Mouse (Mus musculus) left cerebral cortex, adult 2 months (tissue): ENCODE measurements around the gene Med13l. TPM values are rescaled to one million over a fixed set of nuclear protein-coding genes. Genes with fewer than 3 reads are reported as not detected.

Experiments
- DNase-seq, 2 experiments: peaks; one replicate each; pipeline ENCODE4 v3.0.0; 2021 to 2022; ENCODE audit warnings: low spot score in 2 of 2, mixed read lengths in 1 of 2; ENCODE audit errors: extremely low spot score in 1 of 2
- H3K27ac ChIP-seq: fragments of 200-600 bp; 2 replicates; pipeline ENCODE4 v1.8.1; 2022
- H3K4me3 ChIP-seq: fragments of 200-600 bp; 2 replicates; pipeline ENCODE4 v1.8.1; 2022
- CTCF ChIP-seq: fragments of 200-600 bp; IDR thresholded peaks from 2 replicates; pipeline ENCODE4 v1.8.1; 2022; ENCODE audit warnings: antibody characterized with exemption, mild to moderate bottlenecking, moderate library complexity
- intact Hi-C: fragments of 180-260 bp; cut with DNase I; formaldehyde crosslinking; loops from one replicate; pipeline ENCODE4 v1.15.1; 2025
- total RNA-seq, 2 experiments: library from RNA; stranded (reverse); gene quantifications; 2 replicates each; pipeline ENCODE4 v1.2.3; 2021

The Med13l gene
- total RNA-seq, 2 experiments from 2014 or later = 118 to 123 TPM

GRCm38 (mm10) chr5:118526504-118526903 lies 34.0 kb upstream of the Med13l start:
- Histone ChIP-seq H3K27ac (no peak overlapping the region), H3K4me3 (no peak overlapping the region)
- DNase-seq = no peak
- intact Hi-C loops = no loop called here
- TF ChIP-seq CTCF = no peak

- intact Hi-C loops = no loop called here
- no peak for DNase-seq
- H3K4me3 ChIP-seq = no peak overlapping the region
- H3K27ac ChIP-seq = no peak overlapping the region
- TF ChIP-seq CTCF = no peak
Observed at GRCm38 (mm10) chr5:118529241-118529640, 31.2 kb upstream of the Med13l start.

- H3K4me3 ChIP-seq = no peak overlapping the region
- DNase-seq = no peak
- intact Hi-C loops = no loop called here
- no peak for TF ChIP-seq CTCF
- no peak overlapping the region; the same call in 1 of the 2 replicates for H3K27ac ChIP-seq
Observed at GRCm38 (mm10) chr5:118532125-118532524, 28.4 kb upstream of the Med13l start.

- DNase-seq = peak in 1 of 2 experiments; percentile 53
- no peak overlapping the region; the same call in 1 of the 2 replicates for H3K27ac ChIP-seq
- no peak for TF ChIP-seq CTCF
- no peak overlapping the region for H3K4me3 ChIP-seq
- intact Hi-C loops = no loop called here
Observed at GRCm38 (mm10) chr5:118532659-118533058, 27.8 kb upstream of the Med13l start.

- no peak overlapping the region for H3K27ac ChIP-seq
- H3K4me3 ChIP-seq = no peak overlapping the region
- intact Hi-C loops = no loop called here
- no peak for DNase-seq
- no peak for TF ChIP-seq CTCF
Observed at GRCm38 (mm10) chr5:118534407-118534921, 26.0 kb upstream of the Med13l start.

- TF ChIP-seq CTCF = no peak
- peak overlapping the region; percentile 61 for H3K27ac ChIP-seq
- no peak overlapping the region for H3K4me3 ChIP-seq
- intact Hi-C loops = no loop called here
- DNase-seq = no peak
Observed at GRCm38 (mm10) chr5:118535130-118535529, 25.3 kb upstream of the Med13l start.

- DNase-seq = no peak
- intact Hi-C loops = no loop called here
- H3K4me3 ChIP-seq = no peak overlapping the region
Observed at GRCm38 (mm10) chr5:118538487-118538886, 22.0 kb upstream of the Med13l start.

GRCm38 (mm10) chr5:118543816-118544215 lies 16.7 kb upstream of the Med13l start:
- no peak overlapping the region for H3K4me3 ChIP-seq
- intact Hi-C loops = no loop called here
- no peak overlapping the region for H3K27ac ChIP-seq
- no peak for DNase-seq
- TF ChIP-seq CTCF = no peak

More at GRCm38 (mm10) chr5:118538487-118538886, 22.0 kb upstream of the Med13l start:
- H3K27ac ChIP-seq = no peak overlapping the region
- TF ChIP-seq CTCF = no peak

GRCm38 (mm10) chr5:118550493-118550892 lies 10.0 kb upstream of the Med13l start:
- Histone ChIP-seq H3K4me3 (no peak overlapping the region), H3K27ac (no peak overlapping the region)
- intact Hi-C loops = loop anchor here (5.0 kb wide), 1 partner anchor 83 kb away; no protein-coding TSS in a partner anchor
- no peak for TF ChIP-seq CTCF
- no peak for DNase-seq

- DNase-seq = no peak
- Histone ChIP-seq H3K27ac (no peak overlapping the region), H3K4me3 (no peak overlapping the region)
- TF ChIP-seq CTCF = no peak
- intact Hi-C loops = loop anchor here (5.0 kb wide), 1 partner anchor 86 kb away; no protein-coding TSS in a partner anchor
Observed at GRCm38 (mm10) chr5:118553290-118553689, 7.2 kb upstream of the Med13l start.

GRCm38 (mm10) chr5:118555305-118555704 lies 5.2 kb upstream of the Med13l start:
- no peak overlapping the region for H3K4me3 ChIP-seq
- intact Hi-C loops = loop anchor here (5.0 kb wide), 1 partner anchor 283 kb away; no protein-coding TSS in a partner anchor
- no peak for DNase-seq
- H3K27ac ChIP-seq = no peak overlapping the region
- TF ChIP-seq CTCF = peak; percentile 21; the same call in 1 of the 2 replicates

GRCm38 (mm10) chr5:118556387-118556937 lies 4.0 kb upstream of the Med13l start:
- no peak for DNase-seq
- intact Hi-C loops = loop anchor here (5.0 kb wide), 1 partner anchor 284 kb away; no protein-coding TSS in a partner anchor
- TF ChIP-seq CTCF = no peak
- H3K4me3 ChIP-seq = no peak overlapping the region
- no peak overlapping the region for H3K27ac ChIP-seq

GRCm38 (mm10) chr5:118558841-118559240 lies 1.6 kb upstream of the Med13l start:
- TF ChIP-seq CTCF = no peak
- intact Hi-C loops = loop anchor here (1.0 to 5.0 kb wide), 2 partner anchors 44 to 287 kb away; no protein-coding TSS in a partner anchor
- H3K27ac ChIP-seq = no peak overlapping the region
- no peak for DNase-seq
- no peak overlapping the region for H3K4me3 ChIP-seq
